Mouse (Mus musculus) kidney, embryonic 16.5 days (tissue): ENCODE data around the gene Cdk19. TPM values are rescaled to one million over a fixed set of nuclear protein-coding genes. Genes with fewer than 3 reads are reported as not detected.

Experiments
- ATAC-seq: fragments of 200-750 bp; cut with Nextera tagmentation; 2 replicates; pipeline ENCODE4 v1.8.0; 2017; ENCODE audit warnings: moderate TSS enrichment; ENCODE audit not compliant: low FRiP score, low TSS enrichment
- H3K27ac ChIP-seq: fragments of 300-500 bp; sonication (generic); 2 replicates; pipeline ENCODE4 v1.5.1; 2014; ENCODE audit warnings: low read length
- H3K27me3 ChIP-seq: fragments of 300-500 bp; sonication (generic); 2 replicates; pipeline ENCODE4 v1.6.1; 2014; ENCODE audit warnings: low read length, control low read depth, mixed read lengths; ENCODE audit not compliant: insufficient read depth
- H3K36me3 ChIP-seq: fragments of 300-500 bp; sonication (generic); 2 replicates; pipeline ENCODE4 v1.6.1; 2014; ENCODE audit warnings: low read length, control low read depth, mixed read lengths; ENCODE audit not compliant: insufficient read depth
- H3K4me1 ChIP-seq: fragments of 300-500 bp; sonication (generic); 2 replicates; pipeline ENCODE4 v1.6.1; 2014; ENCODE audit warnings: low read length, control low read depth, mixed read lengths; ENCODE audit not compliant: insufficient read depth
- H3K4me2 ChIP-seq: fragments of 300-500 bp; sonication (generic); replicated peaks from 2 replicates; pipeline ENCODE4 v1.6.1; 2014; ENCODE audit warnings: low read depth, low read length
- H3K4me3 ChIP-seq: fragments of 300-500 bp; sonication (generic); 2 replicates; pipeline ENCODE4 v1.5.1; 2014; ENCODE audit warnings: mild to moderate bottlenecking, low read length
- H3K9ac ChIP-seq: fragments of 300-500 bp; sonication (generic); replicated peaks from 2 replicates; pipeline ENCODE4 v1.6.1; 2014; ENCODE audit warnings: low read length
- H3K9me3 ChIP-seq: fragments of 300-500 bp; sonication (generic); 2 replicates; pipeline ENCODE4 v1.6.1; 2016; ENCODE audit warnings: low read length, control low read depth
- WGBS: fragments of 180-500 bp; shearing (Covaris S2); extraction: QIAGEN DNeasy Blood & Tissue Kit; methylation state at CpG from one replicate; pipeline ENCODE4 v1.1.7; 2014; 5-methylcytosine and 5-hydroxymethylcytosine counted together
- polyA plus RNA-seq: library from polyadenylated mRNA; unstranded; fragments of >200 nt; fragmentation: Nextera tagmentation; extraction: Ambion mirVana; gene quantifications from 2 replicates; pipeline ENCODE4 v1.2.1, GENCODE M21; 2015

The Cdk19 gene
- polyA plus RNA-seq, 1 experiment from 2014 or later, result 9.5 TPM

DNA sequence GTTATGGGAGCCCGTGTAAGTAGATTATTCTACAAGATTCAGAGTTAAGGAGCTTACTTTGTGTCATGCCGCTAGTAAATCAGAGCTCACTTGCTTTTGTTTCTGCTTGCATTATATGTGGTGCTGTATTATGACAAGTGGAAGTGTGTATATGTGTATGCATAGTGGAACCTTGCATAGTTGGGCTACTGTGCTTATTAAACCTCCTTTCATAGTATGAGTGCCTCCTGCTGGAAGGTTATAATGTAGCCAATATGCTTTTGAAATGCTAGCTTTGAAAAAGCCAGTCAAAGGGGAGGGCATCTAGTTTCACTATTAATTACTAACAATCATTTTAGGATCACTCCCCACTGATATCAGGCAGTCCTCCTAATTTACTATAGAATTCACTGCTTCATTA, 89.7 kb downstream of the Cdk19 start:
- H3K27ac ChIP-seq, result no peak overlapping the region
- H3K9ac ChIP-seq, result no peak overlapping the region
- no peaks in the 10 kb centered on the region for H3K27me3 ChIP-seq
- no peaks in the 10 kb centered on the region for H3K9me3 ChIP-seq
- no peaks in the 10 kb centered on the region for H3K36me3 ChIP-seq
- 80% methylated on average over 2 of the region's 2 CpGs for WGBS
- H3K4me3 ChIP-seq, result no peak overlapping the region
- no peak for ATAC-seq
- H3K4me2 ChIP-seq, result no peak overlapping the region
- H3K4me1 ChIP-seq, result peaks cover 10% of the 10 kb centered on the region

GRCm38 (mm10) chr10:40430209-40430608, 90.8 kb downstream of the Cdk19 start:
- no peak for ATAC-seq
- peaks cover 8% of the 10 kb centered on the region for H3K4me1 ChIP-seq
- no peak overlapping the region for H3K4me2 ChIP-seq
- H3K27me3 ChIP-seq, result no peaks in the 10 kb centered on the region
- H3K9me3 ChIP-seq, result no peaks in the 10 kb centered on the region
- H3K27ac ChIP-seq, result no peak overlapping the region
- no peaks in the 10 kb centered on the region for H3K36me3 ChIP-seq
- no peak overlapping the region for H3K4me3 ChIP-seq
- WGBS, result 96% methylated on average over 4 of the region's 4 CpGs
- no peak overlapping the region for H3K9ac ChIP-seq

- no peak overlapping the region for H3K4me2 ChIP-seq
- H3K9me3 ChIP-seq, result no peaks in the 10 kb centered on the region
- peaks cover 5% of the 10 kb centered on the region; the same call in 1 of the 2 replicates for H3K4me1 ChIP-seq
- H3K36me3 ChIP-seq, result no peaks in the 10 kb centered on the region
- H3K4me3 ChIP-seq, result no peak overlapping the region
- no peak overlapping the region for H3K27ac ChIP-seq
- WGBS, result 89% methylated on average over 3 of the region's 3 CpGs
- H3K9ac ChIP-seq, result no peak overlapping the region
- ATAC-seq, result no peak
- no peaks in the 10 kb centered on the region for H3K27me3 ChIP-seq
Observed at GRCm38 (mm10) chr10:40431957-40432356, 92.6 kb downstream of the Cdk19 start.

- no peak for ATAC-seq
- no peak overlapping the region for H3K4me2 ChIP-seq
- no peaks in the 10 kb centered on the region for H3K27me3 ChIP-seq
- H3K27ac ChIP-seq, result no peak overlapping the region
- peaks cover 5% of the 10 kb centered on the region; the same call in 1 of the 2 replicates for H3K4me1 ChIP-seq
- H3K9ac ChIP-seq, result no peak overlapping the region
- 96% methylated on average over 9 of the region's 9 CpGs for WGBS
- no peaks in the 10 kb centered on the region for H3K36me3 ChIP-seq
- H3K4me3 ChIP-seq, result no peak overlapping the region
- no peaks in the 10 kb centered on the region for H3K9me3 ChIP-seq
Observed at GRCm38 (mm10) chr10:40432375-40432774, 93.0 kb downstream of the Cdk19 start.

GRCm38 (mm10) chr10:40435402-40435801, 96.0 kb downstream of the Cdk19 start:
- no peak overlapping the region for H3K27ac ChIP-seq
- no peak overlapping the region for H3K9ac ChIP-seq
- 85% methylated on average over 12 of the region's 12 CpGs for WGBS
- no peak overlapping the region for H3K4me2 ChIP-seq
- H3K4me3 ChIP-seq, result no peak overlapping the region
- no peak for ATAC-seq
- no peaks in the 10 kb centered on the region for H3K9me3 ChIP-seq
- no peaks in the 10 kb centered on the region for H3K27me3 ChIP-seq
- H3K4me1 ChIP-seq, result no peaks in the 10 kb centered on the region
- H3K36me3 ChIP-seq, result no peaks in the 10 kb centered on the region

DNA sequence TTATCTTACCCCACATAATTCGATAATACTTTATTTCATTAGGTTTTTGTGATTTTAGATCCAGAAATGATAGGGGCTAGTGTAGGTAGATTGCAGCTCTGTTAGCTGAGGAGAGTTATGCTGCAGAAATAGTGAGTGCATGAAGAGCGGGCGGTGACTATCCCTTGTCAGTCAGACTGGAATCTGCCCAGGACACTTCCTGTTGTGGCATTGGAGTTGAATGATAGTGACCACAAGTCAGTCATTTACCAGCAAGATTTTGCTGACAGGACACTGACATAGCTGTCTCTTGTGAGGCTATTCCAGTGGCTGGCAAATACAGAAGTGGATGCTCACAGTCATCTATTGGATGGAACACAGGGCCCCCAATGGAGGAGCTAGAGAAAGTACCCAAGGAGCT, 97.8 kb downstream of the Cdk19 start:
- ATAC-seq, result no peak
- 99% methylated on average over 3 of the region's 3 CpGs for WGBS

DNA sequence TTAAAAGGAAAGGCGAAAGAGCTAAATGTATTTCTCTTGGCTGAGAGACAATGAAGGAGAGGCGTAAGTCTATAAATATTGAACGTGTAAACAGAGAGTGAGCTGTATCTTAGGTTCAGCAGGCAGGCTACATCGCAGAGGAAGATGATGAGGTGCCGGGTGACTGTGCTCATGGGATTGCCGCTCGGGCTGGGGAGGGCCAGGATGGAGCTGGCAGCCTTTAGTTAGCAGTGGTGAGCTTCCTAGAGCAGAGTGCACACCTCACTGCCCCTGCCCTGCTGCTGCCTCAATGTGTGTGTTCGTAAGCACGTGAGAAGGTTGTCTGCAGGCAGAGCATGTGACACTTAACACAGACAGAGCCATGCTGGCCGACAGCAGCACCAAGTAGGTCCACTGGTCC, 101.4 kb downstream of the Cdk19 start:
- Histone ChIP-seq H3K9ac (no peak overlapping the region), H3K36me3 (0 out of 2 replicates have a peak, but pooled peaks cover 5% of the 10 kb centered on the region), H3K4me1 (no peaks in the 10 kb centered on the region; the same call in 1 of the 2 replicates), H3K9me3 (peaks cover 6% of the 10 kb centered on the region; the same call in 1 of the 2 replicates), H3K4me3 (no peak overlapping the region), H3K27me3 (no peaks in the 10 kb centered on the region), H3K4me2 (no peak overlapping the region), H3K27ac (no peak overlapping the region)
- no peak for ATAC-seq
- 63% methylated on average over 10 of the region's 10 CpGs for WGBS

More for the DNA sequence above, 97.8 kb downstream of the Cdk19 start:
- no peaks in the 10 kb centered on the region for H3K36me3 ChIP-seq
- H3K4me2 ChIP-seq, result no peak overlapping the region
- no peak overlapping the region for H3K4me3 ChIP-seq
- H3K9ac ChIP-seq, result no peak overlapping the region
- H3K9me3 ChIP-seq, result no peaks in the 10 kb centered on the region
- H3K27ac ChIP-seq, result no peak overlapping the region
- no peaks in the 10 kb centered on the region for H3K27me3 ChIP-seq
- H3K4me1 ChIP-seq, result no peaks in the 10 kb centered on the region

GRCm38 (mm10) chr10:40442076-40442475, 102.7 kb downstream of the Cdk19 start:
- no peak for ATAC-seq
- H3K27me3 ChIP-seq, result no peaks in the 10 kb centered on the region
- WGBS, result 97% methylated on average over 1 of the region's 1 CpGs

GRCm38 (mm10) chr10:40443371-40443770, 104.0 kb downstream of the Cdk19 start:
- Histone ChIP-seq H3K4me1 (peaks cover 7% of the 10 kb centered on the region; the same call in 1 of the 2 replicates), H3K36me3 (0 out of 2 replicates have a peak, but pooled peaks cover 5% of the 10 kb centered on the region), H3K9me3 (peaks cover 6% of the 10 kb centered on the region; the same call in 1 of the 2 replicates), H3K9ac (no peak overlapping the region), H3K27ac (peak overlapping the region; percentile 61; the same call in 1 of the 2 replicates), H3K4me3 (no peak overlapping the region), H3K27me3 (no peaks in the 10 kb centered on the region), H3K4me2 (no peak overlapping the region)
- no peak for ATAC-seq
- WGBS, result 72% methylated on average over 7 of the region's 7 CpGs

More at GRCm38 (mm10) chr10:40442076-40442475, 102.7 kb downstream of the Cdk19 start:
- H3K4me3 ChIP-seq, result no peak overlapping the region
- peaks cover 2% of the 10 kb centered on the region; the same call in 1 of the 2 replicates for H3K4me1 ChIP-seq
- no peak overlapping the region for H3K4me2 ChIP-seq
- 0 out of 2 replicates have a peak, but pooled peaks cover 5% of the 10 kb centered on the region for H3K36me3 ChIP-seq
- no peak overlapping the region for H3K27ac ChIP-seq
- no peak overlapping the region for H3K9ac ChIP-seq
- H3K9me3 ChIP-seq, result peaks cover 6% of the 10 kb centered on the region; the same call in 1 of the 2 replicates

GRCm38 (mm10) chr10:40443806-40444357, 104.5 kb downstream of the Cdk19 start:
- no peak for ATAC-seq
- Histone ChIP-seq H3K4me1 (peaks cover 7% of the 10 kb centered on the region; the same call in 1 of the 2 replicates), H3K4me3 (no peak overlapping the region), H3K9me3 (peaks cover 6% of the 10 kb centered on the region; the same call in 1 of the 2 replicates), H3K9ac (no peak overlapping the region), H3K36me3 (0 out of 2 replicates have a peak, but pooled peaks cover 5% of the 10 kb centered on the region), H3K27ac (peak overlapping the region; percentile 61; the same call in 1 of the 2 replicates), H3K27me3 (no peaks in the 10 kb centered on the region), H3K4me2 (no peak overlapping the region)
- WGBS, result 65% methylated on average over 6 of the region's 6 CpGs
